Mouse (Mus musculus) small intestine, adult 2 months (tissue): ENCODE data around the gene Zdhhc5.

ENCODE experiments used
- CTCF ChIP-seq: fragments of 200-500 bp; IDR thresholded peaks from 2 replicates; pipeline ENCODE4 v1.5.1; 2012; ENCODE audit warnings: low read depth, mild to moderate bottlenecking, control low read depth, inconsistent platforms, low read length, moderate library complexity, mixed read lengths; ENCODE audit not compliant: insufficient replicate concordance, insufficient read length; ENCODE audit errors: extremely low read depth
- POLR2A ChIP-seq: fragments of 200-500 bp; IDR thresholded peaks from 2 replicates; pipeline ENCODE4 v1.6.1; 2012; ENCODE audit warnings: low read depth, mild to moderate bottlenecking, control low read depth, inconsistent platforms, low read length, moderate library complexity

DNA sequence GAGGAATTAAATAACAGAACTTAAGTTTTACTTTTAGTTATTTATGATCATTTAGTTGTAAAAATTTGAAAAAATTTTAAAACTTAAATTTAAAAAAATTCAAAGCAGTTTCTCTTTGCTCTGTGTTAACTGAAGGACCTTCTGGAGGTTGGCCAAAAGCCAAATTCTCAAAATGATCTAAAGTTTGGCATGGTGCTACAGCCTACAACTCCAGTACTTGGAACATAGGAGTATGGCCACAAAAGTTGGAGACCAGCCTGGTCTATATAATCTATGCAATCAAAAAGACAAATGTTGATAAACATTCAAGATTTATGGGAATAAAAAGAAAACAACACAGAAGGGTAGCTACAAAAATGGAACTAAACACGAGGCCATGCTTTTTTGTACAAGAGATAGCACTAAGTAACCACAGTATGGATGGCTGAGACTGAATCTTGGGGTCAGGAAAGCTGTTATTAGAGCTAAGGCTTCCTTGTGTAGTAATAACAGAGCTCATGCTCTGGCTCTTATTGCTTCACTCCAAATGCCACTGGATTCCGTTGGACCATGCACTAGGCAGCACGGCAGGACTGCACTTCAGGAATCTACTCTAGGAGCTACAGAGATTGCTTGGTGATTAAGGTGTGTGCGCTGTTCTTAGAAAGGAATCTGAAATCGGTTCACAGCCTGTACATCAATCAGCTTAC lies 19.8 kb downstream of the Zdhhc5 start:
- TF ChIP-seq POLR2A: no peak
- no peak for TF ChIP-seq CTCF
